Mouse (Mus musculus) ES-Bruce4 (cell line): ENCODE data around the gene Nr6a1.

Experiments used
- CTCF ChIP-seq: IDR thresholded peaks from one replicate; pipeline ENCODE4 v1.8.1; 2011; ENCODE audit warnings: low read depth, low read length
- POLR2A ChIP-seq: IDR thresholded peaks from one replicate; pipeline ENCODE4 v1.8.1; 2011; ENCODE audit warnings: low read length; ENCODE audit not compliant: insufficient read depth

GRCm38 (mm10) chr2:38938007-38938406 lies 10.5 kb upstream of the Nr6a1 start:
- TF ChIP-seq CTCF (no peak), POLR2A (no peak)
